Mouse (Mus musculus): ENCODE data around the gene Xrcc5.

GRCm38 (mm10) chr1:72283992-72284485 is 23.2 kb upstream of the Xrcc5 start, which contains the start of the genes Pecr and Tmem169:
- TF ChIP-seq CTCF (IDR thresholded peaks at IDR 0.05; ENCODE audit: borderline replicate concordance, insufficient read depth, low read depth, low read length) (no peak), POLR2A (IDR thresholded peaks at IDR 0.05; ENCODE audit: borderline replicate concordance, insufficient read depth, low read length) (peak; percentile 90; the same call in 1 of the 2 replicates)
